Mouse (Mus musculus): Measurements from ENCODE around the gene Sh3bp5l. TPM values are rescaled to one million over a fixed set of nuclear protein-coding genes. Genes with fewer than 3 reads are reported as not detected.

The Sh3bp5l gene
- total and polyA plus RNA-seq, 3 experiments: 31.7 to 32.8 TPM; not detected in 1

DNA sequence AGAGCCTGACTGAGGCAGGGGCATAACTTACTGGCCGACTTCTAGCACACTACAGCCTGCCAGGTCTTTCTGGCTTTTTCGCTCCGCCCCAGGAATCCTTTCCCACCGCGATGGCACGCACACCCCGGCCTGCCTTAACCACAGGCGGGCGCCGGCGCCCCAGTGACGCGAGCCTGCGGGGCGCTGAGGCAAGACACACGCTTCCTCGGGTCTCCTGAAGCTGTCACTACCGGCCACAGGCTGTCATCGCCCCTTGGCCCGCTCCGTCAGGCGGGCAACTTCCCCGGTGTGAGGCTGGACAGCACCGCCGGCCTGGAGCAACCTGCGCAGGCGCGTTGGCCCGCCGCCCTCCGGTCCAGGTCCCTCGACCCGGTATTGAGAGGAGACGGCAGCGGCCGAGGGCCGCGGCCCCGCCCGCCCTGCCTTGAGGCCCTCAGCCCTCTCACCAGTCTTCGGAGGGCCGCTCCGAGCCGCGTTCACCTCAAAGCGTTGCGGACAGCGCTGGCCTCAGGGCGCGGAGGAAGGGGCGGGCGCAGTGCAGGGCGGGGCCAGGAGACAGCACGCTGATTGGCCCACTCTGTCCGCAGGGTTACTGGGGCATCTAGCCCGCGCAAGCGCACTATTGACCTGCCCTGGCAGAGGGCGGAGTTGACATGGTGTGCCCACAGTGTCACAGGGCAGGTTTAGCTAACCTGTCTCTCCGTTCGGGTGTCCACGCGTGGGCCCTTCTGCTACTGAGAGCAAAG lies 7.5 kb upstream of the Sh3bp5l start:
- H3K79me2 ChIP-seq (ENCODE audit: control insufficient read depth, insufficient read depth, low read length, poor library complexity): peaks cover 11% of the 10 kb centered on the region
- H3K4me3 ChIP-seq (ENCODE audit: control insufficient read depth in 1 of 2, insufficient read depth in 1 of 2, low read depth in 2 of 2, low read length in 2 of 2): peak overlapping the region; percentile 52 to 71
- peaks cover 11 to 27% of the 10 kb centered on the region in 2 experiments for H3K36me3 ChIP-seq (ENCODE audit: control insufficient read depth in 1 of 2, insufficient read depth in 2 of 2, low read length in 2 of 2)
- H3K27ac ChIP-seq (ENCODE audit: control insufficient read depth, low read depth, low read length): peak overlapping the region; percentile 73
- no peaks in the 10 kb centered on the region for H3K27me3 ChIP-seq (ENCODE audit: control insufficient read depth in 1 of 2, insufficient read depth in 2 of 2, low read length in 2 of 2)
- H3K9ac ChIP-seq (ENCODE audit: control insufficient read depth, low read depth, low read length, poor library complexity, severe bottlenecking): peak overlapping the region; percentile 86
- peaks cover 4 to 20% of the 10 kb centered on the region in 2 experiments; a peak in 3 of 4 replicates for H3K4me1 ChIP-seq (ENCODE audit: control insufficient read depth in 1 of 2, insufficient read depth in 2 of 2, low read length in 2 of 2)
- no peaks in the 10 kb centered on the region for H3K9me3 ChIP-seq (replicated peaks; ENCODE audit: insufficient read depth, low read length)
- DNase-seq (ENCODE audit: low read depth, low spot score): peak; percentile 98
- TF ChIP-seq MYB (IDR thresholded peaks at IDR 0.05; ENCODE audit: low read depth, low read length) (no peak), NRF1 (IDR thresholded peaks at IDR 0.05; ENCODE audit: insufficient read depth, low read depth, low read length, poor library complexity, severe bottlenecking) (peak; percentile 84), POLR2AphosphoS5 (IDR thresholded peaks at IDR 0.05; ENCODE audit: borderline replicate concordance, low read depth, low read length) (peak; percentile 52; the same call in 1 of the 2 replicates), TAL1 (IDR thresholded peaks at IDR 0.05; ENCODE audit: low read length) (no peak), CHD1 (IDR thresholded peaks at IDR 0.05; ENCODE audit: low read depth, low read length) (no peak), TCF12 (IDR thresholded peaks at IDR 0.05; ENCODE audit: low read depth, low read length) (peak; percentile 61), CHD2 (IDR thresholded peaks at IDR 0.05; ENCODE audit: low read length) (no peak), ZC3H11A (IDR thresholded peaks at IDR 0.05; ENCODE audit: low read depth, low read length) (no peak), KAT2A (conservative IDR thresholded peaks at IDR 0.05; ENCODE audit: low read depth, low read length) (peak; percentile 43; the same call in 1 of the 2 replicates), POLR2AphosphoS2 (IDR thresholded peaks at IDR 0.05; ENCODE audit: low read length) (peak; percentile 100), MAZ (IDR thresholded peaks at IDR 0.05; ENCODE audit: low read depth, low read length) (peak; percentile 79; the same call in 1 of the 2 replicates), UBTF (IDR thresholded peaks at IDR 0.05; ENCODE audit: borderline replicate concordance, insufficient read depth, low read depth, low read length) (no peak), ZKSCAN1 (IDR thresholded peaks at IDR 0.05; ENCODE audit: low read depth, low read length) (peak; percentile 33; the same call in 1 of the 2 replicates), POLR2A (IDR thresholded peaks at IDR 0.05; ENCODE audit: control insufficient read depth in 1 of 2, insufficient read depth in 1 of 2, low read depth in 1 of 2, low read length in 2 of 2, poor library complexity in 1 of 2) (peak; percentile 89 to 94), MEF2A (IDR thresholded peaks at IDR 0.05; ENCODE audit: extremely low read depth, insufficient replicate concordance, low read depth, low read length, poor library complexity, severe bottlenecking) (0 out of 2 replicates have a peak, but pooled peaks have one; percentile 10), MXI1 (IDR thresholded peaks at IDR 0.05; ENCODE audit: low read depth, low read length) (peak; percentile 85), USF1 (IDR thresholded peaks at IDR 0.05; ENCODE audit: low read depth, low read length) (0 out of 2 replicates have a peak, but pooled peaks have one; percentile 20), RCOR1 (IDR thresholded peaks at IDR 0.05; ENCODE audit: low read depth, low read length) (no peak), ETS1 (IDR thresholded peaks at IDR 0.05; ENCODE audit: low read depth, low read length) (no peak), EP300 (IDR thresholded peaks at IDR 0.05; ENCODE audit: low read depth in 1 of 2, low read length in 2 of 2) (no peak), ELF1 (IDR thresholded peaks at IDR 0.05; ENCODE audit: low read depth, low read length) (peak; percentile 39; the same call in 1 of the 2 replicates), SIN3A (IDR thresholded peaks at IDR 0.05; ENCODE audit: low read length) (peak; percentile 78), CTCF (IDR thresholded peaks at IDR 0.05 in 2 of 3, conservative IDR thresholded peaks at IDR 0.05 in 1 of 3; ENCODE audit: control insufficient read depth in 1 of 3, insufficient read depth in 1 of 3, low read depth in 2 of 3, low read length in 3 of 3, poor library complexity in 1 of 3, severe bottlenecking in 1 of 3) (0 out of 6 replicates have a peak, but pooled peaks of 1 of the 3 experiments have one; percentile 7), GABPA (IDR thresholded peaks at IDR 0.05; ENCODE audit: low read depth, low read length) (0 out of 2 replicates have a peak, but pooled peaks have one; percentile 34), TBP (IDR thresholded peaks at IDR 0.05; ENCODE audit: low read depth, low read length) (peak; percentile 69), USF2 (IDR thresholded peaks at IDR 0.05; ENCODE audit: borderline replicate concordance in 1 of 2, insufficient read depth in 1 of 2, low read depth in 1 of 2, low read length in 2 of 2) (no peak), BHLHE40 (IDR thresholded peaks at IDR 0.05; ENCODE audit: borderline replicate concordance, low read depth, low read length) (no peak), MYC (IDR thresholded peaks at IDR 0.05; ENCODE audit: low read depth, low read length) (0 out of 2 replicates have a peak, but pooled peaks have one; percentile 16), MAX (IDR thresholded peaks at IDR 0.05; ENCODE audit: low read length) (peak; percentile 34; the same call in 1 of the 2 replicates), MAFK (IDR thresholded peaks at IDR 0.05; ENCODE audit: borderline replicate concordance, low read depth, low read length) (no peak), SMC3 (IDR thresholded peaks at IDR 0.05; ENCODE audit: low read depth, low read length) (peak; percentile 4; the same call in 1 of the 2 replicates), HCFC1 (IDR thresholded peaks at IDR 0.05; ENCODE audit: low read depth, low read length) (peak; percentile 84), JUND (IDR thresholded peaks at IDR 0.05; ENCODE audit: low read depth, low read length) (no peak), NELFE (IDR thresholded peaks at IDR 0.05; ENCODE audit: low read depth, low read length) (peak; percentile 94)
